Mouse (Mus musculus): ENCODE measurements around the gene Pex14.

- TF ChIP-seq POLR2A (IDR thresholded peaks at IDR 0.05; ENCODE audit: borderline replicate concordance, low read depth, low read length) (no peak), CTCF (IDR thresholded peaks at IDR 0.05; ENCODE audit: low read depth, low read length) (no peak)
Measured at GRCm38 (mm10) chr4:149131789-149132565, 32.3 kb upstream of the Pex14 start.
